Mouse (Mus musculus): ENCODE results near the gene Svs6. TPM values are rescaled to one million over a fixed set of nuclear protein-coding genes. Genes with fewer than 3 reads are reported as not detected.
"Not testable (repeated sequence)": the region's sequence is repeated elsewhere in the genome, so short reads cannot be mapped to it uniquely, and the experiment has no call there.

Svs6 gene
- not detected for total RNA-seq (2021)
- long read RNA-seq, result 0 reads

DNA sequence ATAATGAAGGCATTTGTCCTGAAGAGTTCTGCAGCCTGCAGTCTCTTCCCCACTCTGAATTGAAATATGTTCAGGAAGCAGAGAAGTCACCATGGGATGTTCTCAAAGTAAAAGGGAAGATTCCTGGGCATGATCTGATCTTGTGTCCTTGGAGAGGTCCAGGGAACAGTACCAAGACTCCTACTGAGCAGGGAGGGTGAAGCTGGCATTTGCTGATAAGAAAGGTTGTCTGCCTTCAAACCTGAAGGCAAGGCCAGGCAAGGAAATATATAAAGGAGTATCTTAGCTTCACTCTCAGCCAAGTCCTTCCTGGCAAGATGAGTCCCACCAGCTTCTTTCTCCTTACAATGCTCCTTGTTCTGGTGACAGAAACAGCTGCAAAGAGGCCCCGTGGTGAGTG lies at the start of gene Svs6:
TSS of gene Svs6 (plus strand) at position 301 of the 400 bp plus-strand sequence.
- not testable (repeated sequence) for DNase-seq (ENCODE audit: low spot score in 2 of 2)

DNA sequence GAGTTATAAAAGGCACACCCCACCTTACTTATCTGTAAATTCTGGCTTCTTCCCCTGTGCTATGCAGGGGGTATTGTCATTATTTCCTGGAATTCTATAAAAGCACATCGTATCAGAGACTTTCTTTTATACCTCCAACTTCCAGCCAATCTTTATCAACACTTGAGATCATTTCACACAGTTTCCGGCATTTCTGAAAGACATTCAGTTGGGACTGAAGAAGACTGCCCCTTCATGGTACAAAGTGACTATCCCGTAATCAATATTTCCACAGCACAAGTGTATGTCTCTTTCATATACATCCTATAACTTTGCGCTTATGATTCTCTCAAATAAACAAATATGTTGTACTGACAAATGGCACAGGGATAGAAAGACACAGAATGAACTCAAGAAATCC lies 38.2 kb upstream of the Svs6 start, which contains the start of gene Svs4:
TSS of gene Svs4 (minus strand) at position 101 of the 400 bp plus-strand sequence.
- DNase-seq (ENCODE audit: low spot score in 2 of 2), result no peak

DNA sequence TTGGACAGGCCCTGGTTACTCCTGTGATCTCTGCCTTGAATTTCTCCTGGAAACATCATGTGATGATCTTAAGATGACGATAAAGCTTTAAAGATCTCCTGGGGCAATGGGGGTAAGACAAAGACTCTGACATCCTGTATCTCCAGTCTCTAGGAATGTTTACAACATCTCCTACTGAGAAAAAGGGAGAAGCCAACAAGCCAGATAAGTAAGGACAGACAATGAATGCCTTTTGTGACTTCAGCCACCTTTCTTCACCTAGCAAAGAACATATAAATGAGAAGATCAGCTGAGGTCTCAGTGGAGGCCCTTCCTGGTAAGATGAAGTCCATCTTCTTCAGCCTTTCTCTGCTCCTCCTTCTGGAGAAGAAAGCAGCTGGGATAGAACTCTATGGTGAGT lies 27.6 kb upstream of the Svs6 start, which contains the start of gene Svs3a:
TSS of gene Svs3a (plus strand) at position 301 of the 400 bp plus-strand sequence.
- not testable (repeated sequence) for DNase-seq (ENCODE audit: low spot score in 2 of 2)

DNA sequence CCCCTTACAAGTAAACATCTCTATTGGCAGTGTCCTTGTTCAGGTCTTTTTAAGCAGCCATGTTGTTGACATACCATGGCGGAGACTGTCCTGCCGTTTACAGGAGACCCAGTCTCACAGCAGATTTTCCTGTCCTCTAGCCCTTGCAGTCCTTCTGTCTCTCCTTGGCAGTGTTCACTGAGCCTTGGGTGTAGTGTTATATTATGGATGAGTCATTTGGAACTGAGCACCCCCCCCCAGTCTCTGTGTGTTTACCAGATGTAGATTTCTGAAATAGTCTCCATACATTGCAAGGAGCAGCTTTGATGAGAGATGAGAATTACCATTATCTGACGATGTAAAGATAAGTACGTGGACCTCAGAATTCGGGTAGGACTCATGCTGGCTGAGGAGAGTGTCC lies 4.0 kb upstream of the Svs6 start:
- DNase-seq (ENCODE audit: low spot score in 2 of 2), result no peak

DNA sequence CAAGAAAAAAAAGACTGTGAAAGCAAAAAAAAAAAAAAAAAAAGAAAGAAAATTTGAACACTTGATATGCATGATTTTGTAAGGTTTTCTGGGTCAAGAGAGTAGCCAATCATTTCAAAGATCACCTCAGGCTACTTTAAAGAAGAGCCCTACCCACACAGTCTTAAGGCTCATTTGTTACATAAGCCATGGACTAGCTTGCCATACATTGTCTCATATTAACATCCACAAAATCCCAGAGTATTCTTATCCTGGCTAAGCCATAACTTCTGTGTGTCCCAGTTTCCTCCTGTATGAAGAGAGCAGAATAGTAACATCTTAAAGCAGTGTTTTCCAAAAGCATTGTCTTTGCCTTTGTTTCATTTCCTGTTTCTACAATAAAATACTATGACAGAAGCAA lies 1.1 kb upstream of the Svs6 start:
- not testable (repeated sequence) for DNase-seq (ENCODE audit: low spot score in 2 of 2)

DNA sequence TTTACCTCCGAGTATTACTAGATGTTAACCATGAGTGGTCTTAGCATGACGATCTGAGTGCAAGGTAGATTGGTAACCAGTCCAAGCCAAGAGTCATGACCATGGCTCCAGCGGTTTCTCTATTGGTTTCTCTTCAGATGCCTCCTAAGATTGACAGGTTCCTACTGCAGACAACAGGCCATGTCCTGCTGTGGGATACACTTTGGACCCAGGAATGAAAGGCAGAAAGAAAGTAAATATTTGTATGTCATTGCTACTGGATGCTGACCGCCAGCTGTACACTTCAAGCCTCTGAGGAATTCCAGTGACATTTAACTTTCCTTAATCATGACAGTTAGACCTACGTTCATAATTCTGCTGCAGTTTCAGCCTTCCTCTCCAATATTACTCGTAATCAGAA lies 4.4 kb downstream of the Svs6 start:
- DNase-seq (ENCODE audit: low spot score in 2 of 2), result no peak

DNA sequence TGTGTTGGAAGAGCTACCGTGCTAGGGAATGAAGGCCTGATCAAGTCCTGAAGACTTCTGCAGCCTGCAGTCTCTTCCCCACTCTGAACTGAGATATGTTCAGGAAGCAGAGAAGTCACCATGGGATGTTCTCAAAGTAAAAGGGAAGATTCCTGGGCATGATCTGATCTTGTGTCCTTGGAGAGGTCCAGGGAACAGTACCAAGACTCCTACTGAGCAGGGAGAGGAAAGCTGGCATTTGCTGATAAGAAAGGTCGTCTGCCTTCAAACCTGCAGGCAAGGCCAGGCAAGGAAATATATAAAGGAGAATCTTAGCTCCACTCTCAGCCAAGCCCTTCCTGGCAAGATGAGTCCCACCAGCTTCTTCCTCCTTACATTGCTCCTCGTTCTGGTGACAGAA lies 15.9 kb downstream of the Svs6 start, which contains the start of gene Svs5:
TSS of gene Svs5 (plus strand) at position 301 of the 400 bp plus-strand sequence.
- DNase-seq (ENCODE audit: low spot score in 2 of 2), result not testable (repeated sequence)

DNA sequence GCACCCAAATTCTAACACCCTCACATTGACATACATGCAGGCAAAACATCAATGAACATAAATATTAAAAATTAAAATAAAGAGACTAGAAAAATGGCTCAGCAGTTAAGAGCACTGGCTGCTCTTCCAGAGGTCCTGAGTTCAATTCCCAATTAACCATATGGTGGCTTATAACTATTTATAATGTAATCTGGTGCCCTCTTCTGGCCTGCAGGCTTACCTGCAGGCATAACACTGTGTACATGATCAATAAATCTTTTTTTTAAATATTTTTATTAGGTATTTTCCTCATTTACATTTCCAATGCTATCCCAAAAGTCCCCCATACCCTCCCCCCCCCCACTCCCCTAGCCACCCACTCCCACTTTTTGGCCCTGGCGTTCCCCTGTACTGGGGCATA lies 27.2 kb downstream of the Svs6 start:
- not testable (repeated sequence) for DNase-seq (ENCODE audit: low spot score in 2 of 2)

DNA sequence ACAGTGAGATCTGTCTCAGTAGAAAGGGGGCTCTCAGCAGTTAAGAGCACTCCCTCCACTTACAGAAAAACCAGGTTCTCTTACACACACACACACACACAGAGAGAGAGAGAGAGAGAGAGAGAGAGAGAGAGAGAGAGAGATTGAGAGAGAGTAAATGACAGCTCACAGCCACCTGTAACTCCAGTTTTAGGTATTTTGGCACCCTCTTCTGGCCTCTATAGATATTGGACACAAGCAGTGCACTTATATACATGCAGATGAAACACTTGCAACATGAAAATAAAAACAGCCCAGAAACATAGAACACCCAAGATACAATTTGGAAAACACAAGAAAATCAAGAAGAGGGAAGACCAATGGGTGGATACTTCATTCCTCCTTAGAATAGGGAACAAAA lies 31.1 kb downstream of the Svs6 start:
- not testable (repeated sequence) for DNase-seq (ENCODE audit: low spot score in 2 of 2)

DNA sequence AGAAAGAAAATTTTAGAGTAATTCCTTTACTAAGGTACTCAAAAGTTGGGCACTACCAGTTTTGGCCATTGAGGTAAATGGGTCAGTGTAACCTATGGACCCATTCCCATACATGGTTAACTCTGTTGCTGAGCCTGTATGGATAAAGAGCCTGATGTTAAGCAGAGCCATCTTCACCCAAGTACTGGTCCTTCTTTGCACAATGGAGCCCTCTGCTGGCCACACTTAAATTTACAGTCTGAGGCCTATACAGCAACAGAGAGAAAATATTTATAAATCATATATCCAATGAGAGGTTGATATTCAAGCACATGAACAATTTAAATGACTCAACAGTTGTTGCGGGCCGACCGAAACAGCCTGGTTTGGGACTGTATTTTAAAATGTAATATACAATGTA lies 32.4 kb downstream of the Svs6 start:
- peak; percentile 10 to 28 for DNase-seq (ENCODE audit: low spot score in 2 of 2)

DNA sequence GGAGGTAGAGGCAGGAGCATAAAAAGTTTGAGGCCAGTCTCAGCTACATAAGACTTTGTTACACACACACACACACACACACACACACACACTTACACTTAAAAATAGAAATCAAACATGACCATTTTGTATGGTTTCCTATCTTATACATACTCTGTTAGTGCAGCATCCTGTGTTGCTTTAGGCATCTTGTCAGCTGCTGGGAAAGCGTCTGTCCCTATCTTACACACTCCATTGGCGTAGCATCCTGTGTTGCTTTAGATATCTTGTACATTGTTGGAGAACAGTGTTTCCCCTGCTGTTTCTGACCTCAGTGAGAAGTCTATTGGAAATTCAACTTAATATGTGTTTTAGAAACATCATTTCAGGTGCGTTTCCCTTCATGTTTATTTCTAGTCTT lies 36.1 kb downstream of the Svs6 start:
- no peak for DNase-seq (ENCODE audit: low spot score in 2 of 2)

DNA sequence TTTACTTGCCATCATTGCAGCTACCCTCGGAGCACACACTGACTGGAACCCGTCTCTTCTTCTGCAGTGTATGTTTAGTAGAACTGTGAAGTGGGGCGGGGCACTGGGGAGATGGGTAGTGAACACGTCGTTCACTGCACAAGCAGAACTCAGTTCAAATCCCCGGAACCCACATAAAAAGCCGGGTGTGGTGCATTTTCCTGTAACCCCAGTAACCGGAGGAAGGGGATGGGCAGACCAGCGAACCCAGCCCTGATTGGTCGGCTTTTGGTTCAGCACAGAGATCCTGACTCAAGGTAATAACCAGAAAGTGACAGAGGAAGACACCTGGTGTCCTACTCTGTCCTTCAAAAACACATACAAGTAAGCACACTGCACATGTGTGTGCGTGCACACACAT lies 36.8 kb downstream of the Svs6 start:
- no peak for DNase-seq (ENCODE audit: low spot score in 2 of 2)

DNA sequence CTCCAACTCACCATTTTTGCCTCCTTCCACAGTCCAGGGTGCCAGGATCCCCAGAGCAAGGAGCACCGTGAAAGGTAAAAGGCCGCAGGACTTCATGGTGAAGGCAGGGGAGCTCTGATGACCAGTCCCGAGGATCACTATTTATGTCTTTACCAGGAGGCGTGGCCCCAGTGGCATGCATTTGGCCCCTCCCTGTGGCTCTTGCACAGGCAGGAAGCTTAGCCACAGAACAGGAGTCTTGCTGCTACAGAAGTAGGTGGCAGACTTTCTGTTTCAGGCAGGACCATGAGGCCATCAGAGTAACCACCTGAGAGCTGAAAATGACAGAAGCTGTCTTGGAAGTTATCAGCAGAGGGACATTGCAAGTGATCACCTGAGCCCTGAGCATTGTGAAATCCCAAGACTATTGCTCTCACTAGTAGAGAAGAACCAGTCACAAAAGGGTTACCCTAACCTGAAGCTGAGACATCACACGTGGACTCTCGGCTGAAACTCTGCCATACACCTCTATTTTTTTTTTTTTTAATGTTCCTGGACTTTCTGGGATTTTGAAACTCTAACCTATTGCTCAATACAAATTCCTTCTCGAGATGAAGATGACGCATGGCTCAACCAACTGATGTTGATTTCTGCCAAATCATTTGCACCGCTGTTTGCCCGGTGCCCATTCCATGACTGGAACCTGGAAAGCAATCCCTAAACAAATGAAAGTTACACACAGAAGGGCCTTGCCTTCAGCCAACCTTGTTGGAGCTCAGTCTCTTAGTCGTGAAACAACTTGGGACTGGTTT lies 39.8 kb downstream of the Svs6 start:
- DNase-seq (ENCODE audit: low spot score in 2 of 2), result no peak

DNA sequence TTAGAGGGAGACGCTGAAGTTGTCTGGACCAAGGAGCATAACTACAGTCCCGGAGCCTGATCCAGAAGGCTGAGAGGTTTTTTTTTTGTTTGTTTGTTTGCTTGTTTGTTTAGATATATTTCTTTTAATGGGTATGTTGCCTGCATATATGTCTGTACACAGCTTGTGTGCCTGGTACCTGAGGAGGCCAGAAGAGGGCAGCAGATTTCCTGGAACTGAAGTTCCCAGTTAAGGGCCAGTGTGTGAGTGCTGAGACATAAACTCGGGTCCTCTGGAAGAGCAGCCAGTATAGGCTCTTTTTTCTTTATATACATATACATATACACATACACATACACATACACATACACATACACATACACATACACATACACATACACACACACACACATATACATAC lies 41.8 kb downstream of the Svs6 start:
- DNase-seq (ENCODE audit: low spot score in 2 of 2), result no peak

DNA sequence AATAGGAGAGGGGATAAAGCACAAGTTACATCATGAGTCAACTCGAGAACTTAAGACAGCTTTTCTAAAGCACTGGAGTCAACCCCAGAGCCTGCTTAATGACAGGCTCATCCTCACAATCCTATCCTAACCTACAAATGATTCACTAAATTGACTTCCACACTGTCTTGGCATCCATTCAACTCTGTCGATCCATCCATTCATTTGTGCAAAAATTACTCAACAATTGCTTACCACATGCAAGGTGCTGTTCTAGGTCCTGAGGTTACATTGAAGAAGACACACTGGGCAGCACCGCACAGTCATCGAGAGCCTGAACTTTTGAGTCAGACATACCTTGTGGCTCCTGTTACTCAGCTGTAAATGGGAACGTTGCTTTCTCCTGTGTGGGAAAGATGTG lies 42.5 kb downstream of the Svs6 start:
- no peak for DNase-seq (ENCODE audit: low spot score in 2 of 2)

DNA sequence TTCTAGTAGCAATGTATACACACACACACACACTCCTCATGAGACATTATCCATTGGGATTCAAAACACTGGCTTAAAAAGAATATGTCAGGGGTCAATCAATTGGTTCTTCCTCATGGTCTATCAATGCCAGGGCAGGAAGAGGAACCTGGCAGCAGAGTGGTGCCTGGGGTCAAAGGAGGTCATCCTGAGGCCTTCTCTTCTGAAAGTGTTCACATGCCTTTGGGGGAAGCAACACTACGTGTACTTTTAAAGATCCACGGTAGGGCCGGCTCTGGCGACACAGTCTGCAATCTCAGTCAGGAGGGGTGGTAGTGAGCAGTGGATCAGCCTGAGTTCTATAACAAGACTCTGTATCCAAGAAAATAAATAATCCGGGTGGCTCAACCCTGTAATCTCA lies 43.1 kb downstream of the Svs6 start:
- DNase-seq (ENCODE audit: low spot score in 2 of 2), result no peak

DNA sequence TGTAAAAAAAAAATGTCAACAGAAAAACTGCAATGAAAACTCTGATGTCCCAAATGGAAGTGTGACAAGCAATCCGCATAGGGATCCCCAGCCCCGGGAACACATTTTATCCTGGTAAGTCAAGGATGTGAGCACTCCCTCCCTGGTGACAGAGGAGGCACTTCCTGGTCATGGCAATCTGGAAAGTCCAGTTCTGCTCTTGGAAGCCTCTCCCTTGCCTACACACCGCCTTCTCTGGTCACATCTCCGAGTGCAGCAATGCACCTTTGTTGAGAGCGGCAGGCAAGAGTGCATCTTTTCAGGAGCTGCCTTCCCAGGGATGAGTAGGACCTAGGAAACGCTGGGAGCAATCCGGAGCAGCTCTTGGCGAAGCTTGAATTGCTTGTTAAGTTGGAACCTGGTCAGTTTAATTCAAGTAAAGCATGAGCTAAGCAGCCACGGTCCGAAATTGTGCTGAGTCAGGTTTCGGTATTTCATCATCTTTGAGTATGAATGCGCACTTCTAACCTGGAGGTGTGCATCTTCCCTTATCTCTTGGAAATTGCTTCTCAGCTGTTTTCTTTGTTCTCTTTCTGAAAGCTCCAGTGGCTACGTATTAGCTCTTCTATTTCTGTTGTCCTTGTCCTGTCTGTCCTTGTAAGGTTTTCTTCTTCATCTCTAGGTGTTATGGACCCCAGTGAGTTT lies 44.6 kb downstream of the Svs6 start:
- no peak for DNase-seq (ENCODE audit: low spot score in 2 of 2)

DNA sequence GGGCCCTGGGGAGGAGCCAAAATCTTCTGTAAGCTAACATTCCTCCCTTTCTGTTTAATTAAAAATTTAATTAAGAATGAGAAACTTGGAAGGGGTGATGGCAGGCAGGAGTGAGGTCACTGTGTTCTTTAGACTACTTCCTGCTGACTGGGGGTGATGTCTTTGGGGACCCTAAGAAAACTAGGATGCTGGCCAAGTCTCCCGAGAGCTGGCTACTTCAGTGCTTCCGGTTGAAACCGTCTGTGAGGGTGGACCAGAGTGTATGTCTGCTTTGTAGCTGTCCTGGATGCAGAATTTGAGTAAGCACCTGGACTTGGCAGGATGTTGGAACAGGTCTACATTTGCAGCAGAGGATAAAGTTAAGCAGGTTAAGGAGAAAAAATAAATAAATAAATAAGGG lies 50.4 kb downstream of the Svs6 start:
- no peak for DNase-seq (ENCODE audit: low spot score in 2 of 2)

Measured in layer of hippocampus, postnatal 10 days (tissue).